Mouse (Mus musculus): Measurements from ENCODE around the gene Rab21.

Rab21 gene

GRCm38 (mm10) chr10:115336901-115337300, 21.5 kb upstream of the Rab21 start:
- ChIA-PET POLR2A (interaction anchor here in 1 of 4 experiments (2.0 kb wide), 1 partner anchor 26 kb away, joined by 6 read pairs; the partner anchor contains the start of gene Tmem19), CTCF (no interaction called here)

GRCm38 (mm10) chr10:115333528-115333927, 18.1 kb upstream of the Rab21 start:
- ChIA-PET POLR2A (interaction anchor here in 2 of 4 experiments (0.7 to 1.2 kb wide), 3 partner anchors 9 to 22 kb away, joined by 3 to 4 read pairs (median 3); no protein-coding TSS in a partner anchor), CTCF (interaction anchor here in 3 of 4 experiments (0.7 to 1.2 kb wide), 3 partner anchors 10 to 1401 kb away, joined by 3 to 5 read pairs (median 3); no protein-coding TSS in a partner anchor)

- ChIA-PET POLR2A (interaction anchor here in 2 of 4 experiments (0.5 to 1.2 kb wide), 3 partner anchors 12 to 21 kb away, joined by 3 read pairs; no protein-coding TSS in a partner anchor), CTCF (interaction anchor here in 2 of 4 experiments (0.5 to 1.2 kb wide), 2 partner anchors 10 to 157 kb away, joined by 3 read pairs; no protein-coding TSS in a partner anchor)
Measured at GRCm38 (mm10) chr10:115332997-115333396, 17.6 kb upstream of the Rab21 start.

- ChIA-PET POLR2A (interaction anchor here in 2 of 4 experiments (0.5 to 1.4 kb wide), 2 partner anchors 13 to 16 kb away, joined by 3 to 4 read pairs; no protein-coding TSS in a partner anchor), CTCF (interaction anchor here in 2 of 4 experiments (0.5 to 1.2 kb wide), 2 partner anchors 9 to 156 kb away, joined by 3 read pairs; no protein-coding TSS in a partner anchor)
Measured at GRCm38 (mm10) chr10:115332420-115332952, 17.1 kb upstream of the Rab21 start.

- ChIA-PET POLR2A (no interaction called here), CTCF (interaction anchor here in 1 of 4 experiments (0.6 kb wide), 1 partner anchor 289 kb away, joined by 3 read pairs; no protein-coding TSS in a partner anchor)
Measured at GRCm38 (mm10) chr10:115329010-115329530, 13.7 kb upstream of the Rab21 start.

GRCm38 (mm10) chr10:115328514-115328913, 13.1 kb upstream of the Rab21 start:
- ChIA-PET CTCF (interaction anchor here in 1 of 4 experiments (0.6 kb wide), 1 partner anchor 290 kb away, joined by 3 read pairs; no protein-coding TSS in a partner anchor), POLR2A (interaction anchor here in 2 of 4 experiments (0.9 to 1.4 kb wide), 3 partner anchors 34 to 60 kb away, joined by 3 to 5 read pairs (median 4); partner anchors contain the start of genes Thap2 (in 1 of the 2) and Tmem19 (in 1 of the 2))

GRCm38 (mm10) chr10:115323295-115323694, 7.9 kb upstream of the Rab21 start:
- ChIA-PET CTCF (interaction anchor here (0.5 to 1.4 kb wide), 28 partner anchors 10 to 885 kb away, joined by 3 to 13 read pairs (median 4); partner anchors contain the start of genes Tmem19 (in 1 of the 4) and Tph2 (in 1 of the 4)), POLR2A (interaction anchor here in 2 of 4 experiments (0.6 to 1.3 kb wide), 8 partner anchors 10 to 650 kb away, joined by 3 to 7 read pairs (median 3); partner anchors contain the start of gene Thap2 (in 1 of the 2))

GRCm38 (mm10) chr10:115321317-115322035, 6.1 kb upstream of the Rab21 start:
- CTCF ChIA-PET = no interaction called here

GRCm38 (mm10) chr10:115318388-115318787, 3.0 kb upstream of the Rab21 start:
- POLR2A ChIA-PET = interaction anchor here in 1 of 4 experiments (0.7 kb wide), 1 partner anchor 16 kb away, joined by 4 read pairs; no protein-coding TSS in a partner anchor
- CTCF ChIA-PET = interaction anchor here in 3 of 4 experiments (0.6 to 1.0 kb wide), 8 partner anchors 67 to 816 kb away, joined by 3 to 11 read pairs (median 5); no protein-coding TSS in a partner anchor

More at GRCm38 (mm10) chr10:115321317-115322035, 6.1 kb upstream of the Rab21 start:
- POLR2A ChIA-PET = interaction anchor here in 2 of 4 experiments (1.0 to 1.2 kb wide), 4 partner anchors 12 to 63 kb away, joined by 3 to 4 read pairs (median 4); partner anchors contain the start of genes Thap2 (in 2 of the 2) and Zfc3h1 (in 1 of the 2)

- POLR2A ChIA-PET = interaction anchor here (0.7 to 2.0 kb wide), 21 partner anchors 9 to 142 kb away, joined by 3 to 15 read pairs (median 4); partner anchors contain the start of genes Tmem19 (in 3 of the 4), Tbc1d15 (in 1 of the 4), Thap2 (in 1 of the 4) and Zfc3h1 (in 1 of the 4)
- CTCF ChIA-PET = interaction anchor here in 2 of 4 experiments (0.5 to 1.2 kb wide), 3 partner anchors 11 to 209 kb away, joined by 3 read pairs; no protein-coding TSS in a partner anchor
Measured at GRCm38 (mm10) chr10:115316313-115316712, 919 bp upstream of the Rab21 start.

GRCm38 (mm10) chr10:115314582-115315452, 577 bp downstream of the Rab21 start:
- ChIA-PET CTCF (interaction anchor here in 1 of 4 experiments (0.7 kb wide), 1 partner anchor 9 kb away, joined by 3 read pairs; no protein-coding TSS in a partner anchor), POLR2A (interaction anchor here (0.8 to 5.6 kb wide), 26 partner anchors 10 to 123 kb away, joined by 3 to 45 read pairs (median 4); partner anchors contain the start of genes Thap2 (in 3 of the 4), Tmem19 (in 3 of the 4), Tbc1d15 (in 1 of the 4) and Zfc3h1 (in 1 of the 4))

GRCm38 (mm10) chr10:115314287-115314581, 1.2 kb downstream of the Rab21 start:
- POLR2A ChIA-PET = interaction anchor here in 2 of 4 experiments (1.0 to 5.6 kb wide), 5 partner anchors 9 to 48 kb away, joined by 3 to 45 read pairs (median 4); partner anchors contain the start of gene Tmem19 (in 1 of the 2)

GRCm38 (mm10) chr10:115313641-115314286, 1.6 kb downstream of the Rab21 start:
- ChIA-PET POLR2A (interaction anchor here in 2 of 4 experiments (0.8 to 5.6 kb wide), 10 partner anchors 8 to 138 kb away, joined by 3 to 45 read pairs (median 4); partner anchors contain the start of gene Tmem19 (in 1 of the 2)), CTCF (interaction anchor here in 2 of 4 experiments (0.7 to 1.0 kb wide), 3 partner anchors 8 to 163 kb away, joined by 3 to 4 read pairs (median 4); no protein-coding TSS in a partner anchor)

More at GRCm38 (mm10) chr10:115314287-115314581, 1.2 kb downstream of the Rab21 start:
- CTCF ChIA-PET = interaction anchor here in 1 of 4 experiments (0.7 kb wide), 1 partner anchor 8 kb away, joined by 3 read pairs; no protein-coding TSS in a partner anchor

- ChIA-PET POLR2A (interaction anchor here in 3 of 4 experiments (0.7 to 5.6 kb wide), 21 partner anchors 7 to 316 kb away, joined by 3 to 45 read pairs (median 4); partner anchors contain the start of gene Tmem19 (in 1 of the 3)), CTCF (interaction anchor here in 2 of 4 experiments (1.0 to 1.7 kb wide), 2 partner anchors 11 to 71 kb away, joined by 4 to 5 read pairs; no protein-coding TSS in a partner anchor)
Measured at GRCm38 (mm10) chr10:115312732-115313131, 2.7 kb downstream of the Rab21 start.

GRCm38 (mm10) chr10:115312194-115312593, 3.2 kb downstream of the Rab21 start:
- CTCF ChIA-PET = interaction anchor here in 1 of 4 experiments (1.7 kb wide), 1 partner anchor 11 kb away, joined by 5 read pairs; no protein-coding TSS in a partner anchor

More at GRCm38 (mm10) chr10:115312194-115312593, 3.2 kb downstream of the Rab21 start:
- POLR2A ChIA-PET = interaction anchor here in 3 of 4 experiments (0.6 to 5.6 kb wide), 20 partner anchors 10 to 141 kb away, joined by 3 to 45 read pairs (median 4); partner anchors contain the start of gene Tmem19 (in 1 of the 3)

Data from embryonic stem cell, embryonic (primary cell).